Comparison of ENCODE assay signal across 20 mouse cellular contexts in the genomic region with DNA sequence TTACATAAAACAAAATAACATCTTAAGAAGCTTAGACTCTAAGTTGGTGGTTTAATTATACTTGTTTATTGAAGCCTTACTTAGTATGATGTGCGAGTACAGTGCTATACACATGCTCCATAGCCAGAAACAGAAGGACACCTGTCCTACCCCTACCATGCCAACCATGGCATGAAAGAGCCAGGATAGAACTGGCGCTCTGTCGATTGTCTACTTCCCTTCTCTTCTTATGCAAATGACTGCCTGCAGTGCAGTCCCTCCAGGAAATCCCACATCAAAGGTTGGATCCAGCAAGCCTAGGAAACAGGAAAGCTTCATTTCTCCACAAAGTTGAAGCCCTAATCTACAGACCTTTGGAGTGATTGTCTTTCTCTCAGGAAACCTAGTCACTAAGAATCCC.
A peak's percentile ranks its signal among the peaks of the same experiment; 100 is the strongest.
DNase-seq lines count a peak whose midpoint lies in the region; ATAC-seq lines count a peak whose summit lies in the region.
"Had no signal": no experiment of that assay in that cellular context is flagged by ENCODE, and none has a peak within 500 bp of the region (broad histone marks: within the 10 kb centered on the region; RNA-seq: fewer than 3 reads in every experiment).

No protein-coding gene starts in this region.

- no peak overlapping the region for H3K4me2 ChIP-seq in neural tube, embryonic 12.5 days (replicated peaks)
- H3K4me2 ChIP-seq in forebrain, embryonic 14.5 days (ENCODE audit: low read length) = no peak overlapping the region
- no peak overlapping the region for H3K4me2 ChIP-seq in hindbrain, embryonic 16.5 days (ENCODE audit: low read length)
- H3K4me2 ChIP-seq: heart, embryonic 12.5 days; limb, embryonic 13.5 days had no signal

- 13% methylated on average over 3 of the region's 3 CpGs for WGBS in neural tube, embryonic 12.5 days
- WGBS in forebrain, embryonic 14.5 days = 1% methylated on average over 3 of the region's 3 CpGs
- WGBS in hindbrain, embryonic 16.5 days = 12% methylated on average over 3 of the region's 3 CpGs

- no peaks in the 10 kb centered on the region for H3K27me3 ChIP-seq in neural tube, embryonic 12.5 days (replicated peaks)
- H3K27me3 ChIP-seq in forebrain, embryonic 14.5 days (replicated peaks; ENCODE audit: control insufficient read depth, insufficient read depth, low read length) = no peaks in the 10 kb centered on the region
- no peaks in the 10 kb centered on the region for H3K27me3 ChIP-seq in hindbrain, embryonic 16.5 days (replicated peaks; ENCODE audit: control insufficient read depth, insufficient read depth, low read length)
- H3K27me3 ChIP-seq: heart, embryonic 12.5 days; limb, embryonic 13.5 days had no signal

- H3K36me3 ChIP-seq in neural tube, embryonic 12.5 days = no peaks in the 10 kb centered on the region
- no peaks in the 10 kb centered on the region for H3K36me3 ChIP-seq in forebrain, embryonic 14.5 days (ENCODE audit: control insufficient read depth, insufficient read depth, low read length)
- H3K36me3 ChIP-seq in hindbrain, embryonic 16.5 days (ENCODE audit: control insufficient read depth, insufficient read depth, low read length) = no peaks in the 10 kb centered on the region
- H3K36me3 ChIP-seq: G1E; heart, embryonic 12.5 days; limb, embryonic 13.5 days had no signal

- no peaks in the 10 kb centered on the region for H3K4me1 ChIP-seq in neural tube, embryonic 12.5 days
- H3K4me1 ChIP-seq in forebrain, embryonic 14.5 days (ENCODE audit: control insufficient read depth, insufficient read depth, low read length) = 0 out of 2 replicates have a peak, but pooled peaks cover 2% of the 10 kb centered on the region
- peaks cover 3% of the 10 kb centered on the region; the same call in 1 of the 2 replicates for H3K4me1 ChIP-seq in hindbrain, embryonic 16.5 days (ENCODE audit: control insufficient read depth, insufficient read depth, low read depth, low read length)
- H3K4me1 ChIP-seq: heart, embryonic 12.5 days; limb, embryonic 13.5 days had no signal

- H3K9me3 ChIP-seq in neural tube, embryonic 12.5 days = no peaks in the 10 kb centered on the region
- H3K9me3 ChIP-seq in forebrain, embryonic 14.5 days (replicated peaks; ENCODE audit: control insufficient read depth, low read length) = no peaks in the 10 kb centered on the region
- no peaks in the 10 kb centered on the region for H3K9me3 ChIP-seq in hindbrain, embryonic 16.5 days (ENCODE audit: control insufficient read depth, low read length)
- H3K9me3 ChIP-seq: G1E; heart, embryonic 12.5 days; limb, embryonic 13.5 days had no signal

- no peak for DNase-seq in neural tube, embryonic 10.5 days (ENCODE audit: extremely low spot score, low spot score)
- DNase-seq in forebrain, embryonic 14.5 days (ENCODE audit: low spot score) = peak; percentile 28
- DNase-seq in urinary bladder, postnatal 36 days (ENCODE audit: low spot score in 2 of 2) = no peak
- DNase-seq in yolk sac, embryonic 10.5 days (ENCODE audit: low spot score) = no peak
- DNase-seq in kidney, adult 18-20 months = no peak
- DNase-seq: adrenal gland, adult 8-10 months; cerebellum, adult 18-20 months; cerebellum, postnatal 36 days; heart, postnatal 36 days; right cerebral cortex, adult 18-20 months; thymus, adult 18-20 months had no signal

- H3K9ac ChIP-seq in neural tube, embryonic 12.5 days = no peak overlapping the region
- no peak overlapping the region for H3K9ac ChIP-seq in forebrain, embryonic 14.5 days (ENCODE audit: low read length)
- H3K9ac ChIP-seq in hindbrain, embryonic 16.5 days (ENCODE audit: low read depth, low read length) = no peak overlapping the region
- H3K9ac ChIP-seq: heart, embryonic 12.5 days; limb, embryonic 13.5 days; liver, embryonic 14.5 days had no signal

- no peak overlapping the region for H3K4me3 ChIP-seq in neural tube, embryonic 12.5 days
- H3K4me3 ChIP-seq in forebrain, embryonic 14.5 days (ENCODE audit: low read depth, low read length) = no peak overlapping the region
- H3K4me3 ChIP-seq in hindbrain, embryonic 16.5 days (ENCODE audit: low read length) = no peak overlapping the region
- H3K4me3 ChIP-seq: heart, embryonic 12.5 days; limb, embryonic 13.5 days; myocyte had no signal

- H3K27ac ChIP-seq in neural tube, embryonic 12.5 days = no peak overlapping the region
- no peak overlapping the region for H3K27ac ChIP-seq in forebrain, embryonic 14.5 days (ENCODE audit: low read depth, low read length)
- no peak overlapping the region for H3K27ac ChIP-seq in hindbrain, embryonic 16.5 days (ENCODE audit: low read depth, low read length)
- H3K27ac ChIP-seq: kidney, postnatal 0 days; limb, embryonic 13.5 days; liver, embryonic 14.5 days had no signal

- ATAC-seq in neural tube, embryonic 12.5 days (ENCODE audit: low FRiP score, low read depth) = peak; percentile 50; the same call in 1 of the 2 replicates
- ATAC-seq in forebrain, embryonic 14.5 days = peak; percentile 61
- ATAC-seq in hindbrain, embryonic 16.5 days = peak; percentile 68
- ATAC-seq: intestine, postnatal 0 days had no signal
